Mouse (Mus musculus): ENCODE data around the gene Acy3. TPM values are rescaled to one million over a fixed set of nuclear protein-coding genes. Genes with fewer than 3 reads are reported as not detected.
"Not testable (repeated sequence)": the region's sequence is repeated elsewhere in the genome, so short reads cannot be mapped to it uniquely, and the experiment has no call there.

Gene Acy3
- total and polyA plus RNA-seq, 2 experiments from 2014 or later = 21.5 to 74.8 TPM

- ATAC-seq (ENCODE audit: insufficient read depth, low read depth) (no peak), DNase-seq (ENCODE audit: low spot score) (no peak)
- WGBS = 47% methylated on average over 7 of the region's 7 CpGs
- H3K36me3 ChIP-seq (replicated peaks; ENCODE audit: control insufficient read depth, insufficient read depth, low read length) = no peaks in the 10 kb centered on the region
- no peak overlapping the region for H3K4me2 ChIP-seq (ENCODE audit: low read depth, low read length)
- TF ChIP-seq EP300 (IDR thresholded peaks at IDR 0.05; ENCODE audit: low read depth) (no peak), CTCF (IDR thresholded peaks at IDR 0.05; ENCODE audit: low read depth) (no peak)
- no peaks in the 10 kb centered on the region for H3K9me3 ChIP-seq (replicated peaks; ENCODE audit: control insufficient read depth, low read length)
- H3K27me3 ChIP-seq (ENCODE audit: control insufficient read depth, insufficient read depth, low read length) = no peaks in the 10 kb centered on the region
- no peak overlapping the region for H3K9ac ChIP-seq (replicated peaks; ENCODE audit: low read depth, low read length)
- no peaks in the 10 kb centered on the region for H3K4me1 ChIP-seq (ENCODE audit: control insufficient read depth, insufficient read depth)
- H3K4me3 ChIP-seq (ENCODE audit: low read depth, low read length) = no peak overlapping the region
- H3K27ac ChIP-seq (ENCODE audit: low read depth) = no peak overlapping the region
These were observed 36.8 kb downstream of the Acy3 start for GRCm38 (mm10) chr19:4023185-4023584.

GRCm38 (mm10) chr19:4027576-4027975 is 41.2 kb downstream of the Acy3 start:
- no peak for DNase-seq (ENCODE audit: low spot score)
- Histone ChIP-seq H3K36me3 (replicated peaks; ENCODE audit: control insufficient read depth, insufficient read depth, low read length) (no peaks in the 10 kb centered on the region), H3K4me1 (ENCODE audit: control insufficient read depth, insufficient read depth) (no peaks in the 10 kb centered on the region), H3K9ac (replicated peaks; ENCODE audit: low read depth, low read length) (no peak overlapping the region), H3K4me2 (ENCODE audit: low read depth, low read length) (no peak overlapping the region), H3K27ac (ENCODE audit: low read depth) (no peak overlapping the region), H3K27me3 (ENCODE audit: control insufficient read depth, insufficient read depth, low read length) (no peaks in the 10 kb centered on the region), H3K9me3 (replicated peaks; ENCODE audit: control insufficient read depth, low read length) (no peaks in the 10 kb centered on the region), H3K4me3 (ENCODE audit: low read depth, low read length) (no peak overlapping the region)
- TF ChIP-seq EP300 (IDR thresholded peaks at IDR 0.05; ENCODE audit: low read depth) = no peak
- TF ChIP-seq CTCF (IDR thresholded peaks at IDR 0.05; ENCODE audit: low read depth) = no peak
- ATAC-seq (ENCODE audit: insufficient read depth, low read depth) = no peak

DNA sequence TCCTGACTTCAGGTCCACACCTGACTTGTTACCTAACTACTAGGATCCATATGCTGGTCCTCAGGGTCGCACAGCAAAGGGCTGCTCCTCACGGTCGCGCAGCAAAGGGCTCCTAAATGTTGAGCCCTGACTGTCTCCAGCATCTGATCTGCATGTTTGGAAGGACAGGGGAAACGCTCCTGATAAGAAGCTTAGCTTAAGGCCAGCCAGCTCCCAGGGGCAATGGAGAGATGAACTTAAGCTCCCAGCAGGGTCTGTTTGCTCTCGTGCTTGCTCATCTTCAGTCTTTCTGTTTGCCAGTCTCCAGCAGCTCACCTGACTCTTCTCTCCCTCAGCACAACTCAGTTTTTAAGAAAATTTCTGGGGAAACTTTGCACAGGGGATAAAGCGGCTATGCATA is 46.3 kb downstream of the Acy3 start:
- H3K36me3 ChIP-seq (replicated peaks; ENCODE audit: control insufficient read depth, insufficient read depth, low read length) = 0 out of 2 replicates have a peak, but pooled peaks cover 6% of the 10 kb centered on the region
- no peak overlapping the region for H3K4me3 ChIP-seq (ENCODE audit: low read depth, low read length)
- no peak overlapping the region for H3K9ac ChIP-seq (replicated peaks; ENCODE audit: low read depth, low read length)
- no peaks in the 10 kb centered on the region for H3K27me3 ChIP-seq (ENCODE audit: control insufficient read depth, insufficient read depth, low read length)
- DNase-seq (ENCODE audit: low spot score) = peak; percentile 3
- no peak overlapping the region for H3K27ac ChIP-seq (ENCODE audit: low read depth)
- 46% methylated on average over 7 of the region's 7 CpGs for WGBS
- peaks cover 4% of the 10 kb centered on the region for H3K4me1 ChIP-seq (ENCODE audit: control insufficient read depth, insufficient read depth)
- no peaks in the 10 kb centered on the region for H3K9me3 ChIP-seq (replicated peaks; ENCODE audit: control insufficient read depth, low read length)
- no peak for ATAC-seq (ENCODE audit: insufficient read depth, low read depth)
- TF ChIP-seq CTCF (IDR thresholded peaks at IDR 0.05; ENCODE audit: low read depth) (no peak), EP300 (IDR thresholded peaks at IDR 0.05; ENCODE audit: low read depth) (no peak)
- H3K4me2 ChIP-seq (ENCODE audit: low read depth, low read length) = no peak overlapping the region

DNA sequence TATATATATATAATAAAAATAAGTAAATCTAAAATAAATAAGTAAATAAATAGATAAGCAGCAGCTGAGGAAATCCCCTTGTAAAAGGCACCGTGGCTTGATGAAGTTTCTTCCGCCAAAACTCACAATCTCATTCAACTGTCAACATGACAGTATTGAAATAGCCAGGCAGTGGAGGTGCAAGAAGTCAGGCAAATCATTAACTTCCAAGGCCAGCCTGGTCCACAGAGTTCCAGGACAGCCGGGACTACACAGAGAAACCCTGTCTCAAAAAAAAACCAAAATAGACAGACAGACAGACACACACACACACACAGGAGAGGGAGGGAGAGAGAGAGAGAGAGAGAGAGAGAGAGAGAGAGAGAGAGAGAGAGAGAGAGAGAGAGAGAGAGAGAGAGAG is 46.9 kb downstream of the Acy3 start:
- WGBS = 65% methylated on average over 3 of the region's 3 CpGs
- no peak for ATAC-seq (ENCODE audit: insufficient read depth, low read depth)
- no peak overlapping the region for H3K4me2 ChIP-seq (ENCODE audit: low read depth, low read length)

GRCm38 (mm10) chr19:4033742-4034141 is 47.4 kb downstream of the Acy3 start:
- no peak for ATAC-seq (ENCODE audit: insufficient read depth, low read depth)
- no peak for TF ChIP-seq CTCF (IDR thresholded peaks at IDR 0.05; ENCODE audit: low read depth)
- TF ChIP-seq EP300 (IDR thresholded peaks at IDR 0.05; ENCODE audit: low read depth) = no peak

More for the DNA sequence above, 46.9 kb downstream of the Acy3 start:
- H3K9me3 ChIP-seq (replicated peaks; ENCODE audit: control insufficient read depth, low read length) = no peaks in the 10 kb centered on the region
- H3K9ac ChIP-seq (replicated peaks; ENCODE audit: low read depth, low read length) = no peak overlapping the region
- peaks cover 6% of the 10 kb centered on the region for H3K4me1 ChIP-seq (ENCODE audit: control insufficient read depth, insufficient read depth)
- TF ChIP-seq CTCF (IDR thresholded peaks at IDR 0.05; ENCODE audit: low read depth) (no peak), EP300 (IDR thresholded peaks at IDR 0.05; ENCODE audit: low read depth) (no peak)
- no peaks in the 10 kb centered on the region for H3K27me3 ChIP-seq (ENCODE audit: control insufficient read depth, insufficient read depth, low read length)
- H3K27ac ChIP-seq (ENCODE audit: low read depth) = no peak overlapping the region
- no peak overlapping the region for H3K4me3 ChIP-seq (ENCODE audit: low read depth, low read length)
- DNase-seq (ENCODE audit: low spot score) = no peak
- 0 out of 2 replicates have a peak, but pooled peaks cover 6% of the 10 kb centered on the region for H3K36me3 ChIP-seq (replicated peaks; ENCODE audit: control insufficient read depth, insufficient read depth, low read length)

GRCm38 (mm10) chr19:4036327-4037045 is 50.1 kb downstream of the Acy3 start:
- 73% methylated on average over 12 of the region's 12 CpGs for WGBS
- no peak overlapping the region for H3K4me2 ChIP-seq (ENCODE audit: low read depth, low read length)
- H3K9me3 ChIP-seq (replicated peaks; ENCODE audit: control insufficient read depth, low read length) = no peaks in the 10 kb centered on the region
- 0 out of 2 replicates have a peak, but pooled peaks cover 6% of the 10 kb centered on the region for H3K36me3 ChIP-seq (replicated peaks; ENCODE audit: control insufficient read depth, insufficient read depth, low read length)
- DNase-seq (ENCODE audit: low spot score) (no peak), ATAC-seq (ENCODE audit: insufficient read depth, low read depth) (no peak)
- no peaks in the 10 kb centered on the region for H3K27me3 ChIP-seq (ENCODE audit: control insufficient read depth, insufficient read depth, low read length)
- no peak overlapping the region for H3K27ac ChIP-seq (ENCODE audit: low read depth)
- no peak overlapping the region for H3K4me3 ChIP-seq (ENCODE audit: low read depth, low read length)
- no peak for TF ChIP-seq CTCF (IDR thresholded peaks at IDR 0.05; ENCODE audit: low read depth)
- no peak for TF ChIP-seq EP300 (IDR thresholded peaks at IDR 0.05; ENCODE audit: low read depth)
- peaks cover 8% of the 10 kb centered on the region for H3K4me1 ChIP-seq (ENCODE audit: control insufficient read depth, insufficient read depth)
- no peak overlapping the region for H3K9ac ChIP-seq (replicated peaks; ENCODE audit: low read depth, low read length)

More at GRCm38 (mm10) chr19:4033742-4034141, 47.4 kb downstream of the Acy3 start:
- Histone ChIP-seq H3K4me1 (ENCODE audit: control insufficient read depth, insufficient read depth) (peaks cover 8% of the 10 kb centered on the region), H3K27ac (ENCODE audit: low read depth) (no peak overlapping the region), H3K9me3 (replicated peaks; ENCODE audit: control insufficient read depth, low read length) (no peaks in the 10 kb centered on the region), H3K4me3 (ENCODE audit: low read depth, low read length) (no peak overlapping the region), H3K27me3 (ENCODE audit: control insufficient read depth, insufficient read depth, low read length) (no peaks in the 10 kb centered on the region), H3K36me3 (replicated peaks; ENCODE audit: control insufficient read depth, insufficient read depth, low read length) (0 out of 2 replicates have a peak, but pooled peaks cover 6% of the 10 kb centered on the region), H3K4me2 (ENCODE audit: low read depth, low read length) (no peak overlapping the region), H3K9ac (replicated peaks; ENCODE audit: low read depth, low read length) (no peak overlapping the region)
- WGBS = 64% methylated on average over 5 of the region's 5 CpGs
- DNase-seq (ENCODE audit: low spot score) = no peak

GRCm38 (mm10) chr19:4037154-4037787 is 50.9 kb downstream of the Acy3 start:
- peak overlapping the region; percentile 71 for H3K9ac ChIP-seq (replicated peaks; ENCODE audit: low read depth, low read length)
- H3K4me3 ChIP-seq (ENCODE audit: low read depth, low read length) = peak overlapping the region; percentile 63
- H3K4me2 ChIP-seq (ENCODE audit: low read depth, low read length) = peak overlapping the region; percentile 84
- H3K4me1 ChIP-seq (ENCODE audit: control insufficient read depth, insufficient read depth); H3K9me3 ChIP-seq (replicated peaks; ENCODE audit: control insufficient read depth, low read length); DNase-seq (ENCODE audit: low spot score); ATAC-seq (ENCODE audit: insufficient read depth, low read depth); H3K36me3 ChIP-seq (replicated peaks; ENCODE audit: control insufficient read depth, insufficient read depth, low read length); H3K27me3 ChIP-seq (ENCODE audit: control insufficient read depth, insufficient read depth, low read length): not testable (repeated sequence)
- WGBS = 21% methylated on average over 7 of the region's 8 CpGs
- peak overlapping the region; percentile 58 for H3K27ac ChIP-seq (ENCODE audit: low read depth)
